Mouse (Mus musculus): ENCODE data around the gene 2210016L21Rik.
"Not testable (repeated sequence)": the region's sequence is repeated elsewhere in the genome, so short reads cannot be mapped to it uniquely, and the experiment has no call there.

Gene 2210016L21Rik

GRCm38 (mm10) chr5:114942074-114942765 is at the start of gene 2210016L21Rik:
Gene 2210016L21Rik (plus strand): TSS chr5:114942158.
- peak; percentile 90 for DNase-seq

- no peak for DNase-seq
These were observed 46.4 kb upstream of the 2210016L21Rik start for GRCm38 (mm10) chr5:114895542-114895941.

- DNase-seq: no peak
These were observed 45.1 kb upstream of the 2210016L21Rik start, which contains the start of gene Oasl2 for GRCm38 (mm10) chr5:114896688-114897373. Gene Oasl2 (plus strand): TSS chr5:114896936.

- peak; percentile 59 for DNase-seq
These were observed 44.6 kb upstream of the 2210016L21Rik start for GRCm38 (mm10) chr5:114897374-114897793.

- no peak for DNase-seq
These were observed 43.1 kb upstream of the 2210016L21Rik start for GRCm38 (mm10) chr5:114898857-114899256.

GRCm38 (mm10) chr5:114902413-114902812 is 39.5 kb upstream of the 2210016L21Rik start:
- peak; percentile 65 for DNase-seq

GRCm38 (mm10) chr5:114908598-114909305 is 33.2 kb upstream of the 2210016L21Rik start:
- DNase-seq: no peak

- no peak for DNase-seq
These were observed 28.3 kb upstream of the 2210016L21Rik start for GRCm38 (mm10) chr5:114913686-114914085.

- DNase-seq: no peak
These were observed 27.1 kb upstream of the 2210016L21Rik start for GRCm38 (mm10) chr5:114914855-114915254.

- DNase-seq: no peak
These were observed 26.1 kb upstream of the 2210016L21Rik start for GRCm38 (mm10) chr5:114915854-114916253.

- DNase-seq: no peak
These were observed 25.2 kb upstream of the 2210016L21Rik start for GRCm38 (mm10) chr5:114916777-114917176.

GRCm38 (mm10) chr5:114917357-114917756 is 24.6 kb upstream of the 2210016L21Rik start:
- not testable (repeated sequence) for DNase-seq

- DNase-seq: peak; percentile 39
These were observed 20.2 kb upstream of the 2210016L21Rik start for GRCm38 (mm10) chr5:114921551-114922365.

GRCm38 (mm10) chr5:114922366-114922731 is 19.6 kb upstream of the 2210016L21Rik start:
- DNase-seq: peak; percentile 30

- peak; percentile 72 for DNase-seq
These were observed 18.9 kb upstream of the 2210016L21Rik start, which contains the start of gene Oasl1 for GRCm38 (mm10) chr5:114922998-114923473. Gene Oasl1 (plus strand): TSS chr5:114923240.

GRCm38 (mm10) chr5:114926153-114926684 is 15.7 kb upstream of the 2210016L21Rik start:
- no peak for DNase-seq

GRCm38 (mm10) chr5:114926753-114927152 is 15.2 kb upstream of the 2210016L21Rik start:
- no peak for DNase-seq

GRCm38 (mm10) chr5:114931626-114932025 is 10.3 kb upstream of the 2210016L21Rik start:
- no peak for DNase-seq

- no peak for DNase-seq
These were observed 8.8 kb upstream of the 2210016L21Rik start for GRCm38 (mm10) chr5:114933206-114933605.

GRCm38 (mm10) chr5:114935838-114936237 is 6.1 kb upstream of the 2210016L21Rik start:
- no peak for DNase-seq

GRCm38 (mm10) chr5:114941138-114941537 is 820 bp upstream of the 2210016L21Rik start:
- not testable (repeated sequence) for DNase-seq

GRCm38 (mm10) chr5:114942766-114943130 is 790 bp downstream of the 2210016L21Rik start:
- no peak for DNase-seq

All from kidney, postnatal 14 days (tissue).